Mouse (Mus musculus): ENCODE results near the gene Timm44. TPM values are rescaled to one million over a fixed set of nuclear protein-coding genes. Genes with fewer than 3 reads are reported as not detected.

Gene Timm44
- polyA plus RNA-seq, 1 experiment from 2014 or later: 38.3 TPM

Other genes with a start within 250 kb of the Timm44 start
- not detected in 2 replicates for gene Cd209f, start 170.1 kb downstream of the Timm44 start, polyA plus RNA-seq (2015; fragmentation: Nextera tagmentation; extraction: Ambion mirVana)
- gene Cd209g, start 141.8 kb downstream of the Timm44 start, polyA plus RNA-seq (2015; fragmentation: Nextera tagmentation; extraction: Ambion mirVana): not detected in 2 replicates
- gene Evi5l, start 109.3 kb downstream of the Timm44 start, polyA plus RNA-seq (2015; fragmentation: Nextera tagmentation; extraction: Ambion mirVana): 78.7 and 82.7 TPM in 2 replicates
- gene Prr36, start 58.5 kb downstream of the Timm44 start, polyA plus RNA-seq (2015; fragmentation: Nextera tagmentation; extraction: Ambion mirVana): 41.1 and 49.7 TPM in 2 replicates
- 0.25 TPM in 1 of 2 replicates, not detected in the other for gene Lrrc8e, start 49.1 kb downstream of the Timm44 start, polyA plus RNA-seq (2015; fragmentation: Nextera tagmentation; extraction: Ambion mirVana)
- gene Map2k7, start 37.2 kb downstream of the Timm44 start, polyA plus RNA-seq (2015; fragmentation: Nextera tagmentation; extraction: Ambion mirVana): 36.9 and 38.9 TPM in 2 replicates
- 1.6 and 1.9 TPM in 2 replicates for gene Gm49320, start 37.0 kb downstream of the Timm44 start, polyA plus RNA-seq (2015; fragmentation: Nextera tagmentation; extraction: Ambion mirVana)
- gene Tgfbr3l, start 27.7 kb downstream of the Timm44 start, polyA plus RNA-seq (2015; fragmentation: Nextera tagmentation; extraction: Ambion mirVana): 3.3 and 7.0 TPM in 2 replicates
- 58.5 and 59.0 TPM in 2 replicates for gene Snapc2, start 22.8 kb downstream of the Timm44 start, polyA plus RNA-seq (2015; fragmentation: Nextera tagmentation; extraction: Ambion mirVana)
- 276 and 301 TPM in 2 replicates for gene Ctxn1, start 16.6 kb downstream of the Timm44 start, polyA plus RNA-seq (2015; fragmentation: Nextera tagmentation; extraction: Ambion mirVana)
- 20.7 and 21.3 TPM in 2 replicates for gene Ccl25, start 49.3 kb upstream of the Timm44 start, polyA plus RNA-seq (2015; fragmentation: Nextera tagmentation; extraction: Ambion mirVana)
- 119 and 139 TPM in 2 replicates for gene Elavl1, start 49.5 kb upstream of the Timm44 start, polyA plus RNA-seq (2015; fragmentation: Nextera tagmentation; extraction: Ambion mirVana)
- 33.0 and 33.4 TPM in 2 replicates for gene Cers4, start 217.1 kb upstream of the Timm44 start, polyA plus RNA-seq (2015; fragmentation: Nextera tagmentation; extraction: Ambion mirVana)

Data from neural tube, embryonic 13.5 days (tissue).